Mouse (Mus musculus): ENCODE measurements around the gene Hist1h4h. TPM values are rescaled to one million over a fixed set of nuclear protein-coding genes. Genes with fewer than 3 reads are reported as not detected.

The Hist1h4h gene
- 5.8 and 7.4 TPM in 2 replicates for polyA plus RNA-seq (2016; fragmentation: Nextera tagmentation; extraction: Ambion mirVana)

DNA sequence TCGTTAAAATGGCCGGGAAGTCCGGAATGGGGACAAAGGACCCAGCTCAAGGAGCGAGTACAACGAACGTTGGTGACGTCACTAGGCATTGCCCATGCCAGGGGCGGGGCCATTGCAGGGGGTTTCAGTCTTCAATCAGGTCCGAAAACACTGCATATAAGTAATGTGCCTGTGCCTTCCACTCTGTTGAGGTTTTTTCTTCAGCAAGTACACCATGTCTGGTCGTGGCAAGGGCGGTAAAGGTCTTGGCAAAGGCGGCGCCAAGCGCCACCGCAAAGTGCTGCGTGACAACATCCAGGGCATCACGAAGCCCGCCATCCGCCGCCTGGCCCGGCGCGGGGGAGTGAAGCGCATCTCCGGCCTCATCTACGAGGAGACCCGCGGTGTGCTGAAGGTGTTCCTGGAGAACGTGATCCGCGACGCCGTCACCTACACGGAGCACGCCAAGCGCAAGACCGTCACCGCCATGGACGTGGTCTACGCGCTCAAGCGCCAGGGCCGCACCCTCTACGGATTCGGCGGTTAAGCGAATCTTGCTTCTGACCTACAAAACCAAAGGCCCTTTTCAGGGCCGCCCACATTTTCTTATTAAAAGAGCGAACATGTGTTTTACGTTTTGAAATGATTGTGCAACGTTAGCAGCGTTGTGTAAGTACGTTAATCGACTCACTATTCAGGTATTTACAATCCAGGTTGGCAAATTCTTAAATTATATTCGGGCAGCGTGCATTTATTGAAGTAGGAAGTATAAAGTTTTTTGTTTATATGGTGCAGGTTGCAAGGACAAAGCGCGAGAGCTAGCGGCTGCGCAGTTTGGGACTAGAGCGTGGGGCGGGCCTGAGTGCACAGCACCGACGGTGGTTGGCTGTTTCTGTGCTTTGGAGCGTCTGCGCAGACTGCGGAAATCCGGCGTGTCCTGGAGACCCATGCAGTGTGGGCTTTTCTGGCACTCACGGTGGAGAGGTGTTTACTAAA lies at the start of gene Hist1h4h:
Hist1h4h (plus strand) TSS at position 150 of the 975 bp plus-strand sequence.
- Histone ChIP-seq H3K27ac (peak within 1 kb of the TSS; percentile 98), H3K27me3 (ENCODE audit: insufficient read depth, poor library complexity, severe bottlenecking) (no peaks in the 10 kb centered on the region), H3K9me3 (no peaks in the 10 kb centered on the region), H3K4me1 (replicated peaks) (peaks cover 51% of the 10 kb centered on the region), H3K4me3 (peak within 1 kb of the TSS; percentile 64), H3K36me3 (no peaks in the 10 kb centered on the region)
- peak; percentile 97 for DNase-seq (ENCODE audit: low spot score)
- under 1% methylated on average over 69 of the region's 70 CpGs for WGBS

DNA sequence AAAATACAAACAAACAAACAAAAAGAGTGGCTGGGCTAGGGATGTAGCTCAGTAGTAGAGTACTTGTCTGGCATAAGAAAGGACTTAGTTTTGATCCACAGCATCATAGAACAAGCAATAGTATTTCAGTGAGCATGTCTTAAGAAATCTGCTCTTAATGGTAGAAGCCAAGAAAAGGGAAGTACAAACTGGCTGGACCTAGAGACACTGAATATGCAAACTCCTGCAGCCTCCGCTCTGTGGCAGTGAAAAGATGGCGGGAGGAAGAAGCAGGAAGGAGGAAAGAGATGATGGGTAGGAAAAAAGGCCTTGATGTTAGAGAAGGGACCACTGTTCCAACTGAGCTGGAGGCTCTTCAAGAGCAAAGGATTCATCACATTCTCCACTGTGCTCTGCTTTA lies 47.7 kb upstream of the Hist1h4h start:
- Histone ChIP-seq H3K4me1 (replicated peaks) (peaks cover 6% of the 10 kb centered on the region), H3K36me3 (no peaks in the 10 kb centered on the region), H3K9me3 (no peaks in the 10 kb centered on the region), H3K27ac (no peak overlapping the region), H3K4me3 (no peak overlapping the region), H3K27me3 (ENCODE audit: insufficient read depth, poor library complexity, severe bottlenecking) (peaks cover 6% of the 10 kb centered on the region; the same call in 1 of the 2 replicates)
- DNase-seq (ENCODE audit: low spot score), result no peak
- 86% methylated on average over 2 of the region's 2 CpGs for WGBS

DNA sequence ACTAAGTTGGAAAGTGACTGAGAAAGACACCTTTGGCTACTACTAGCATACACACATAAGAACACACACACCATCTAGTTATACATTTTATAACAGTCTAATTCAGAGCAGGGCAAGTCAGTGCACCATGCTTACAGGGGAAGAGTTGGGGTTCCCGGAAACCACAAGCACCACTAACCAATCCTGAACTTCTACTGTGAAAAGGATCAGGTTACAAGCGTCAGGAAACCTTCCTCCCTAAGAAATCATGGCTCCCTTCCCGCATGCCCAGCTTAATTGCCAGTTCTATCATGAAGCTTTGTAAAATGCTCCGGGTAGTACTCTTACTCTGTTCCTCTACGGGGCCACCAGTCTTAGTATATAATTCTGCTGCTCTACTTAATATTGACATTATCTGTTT lies 45.6 kb upstream of the Hist1h4h start:
- Histone ChIP-seq H3K27me3 (ENCODE audit: insufficient read depth, poor library complexity, severe bottlenecking) (peaks cover 6% of the 10 kb centered on the region; the same call in 1 of the 2 replicates), H3K4me1 (replicated peaks) (peaks cover 15% of the 10 kb centered on the region), H3K27ac (no peak overlapping the region), H3K36me3 (no peaks in the 10 kb centered on the region), H3K9me3 (no peaks in the 10 kb centered on the region), H3K4me3 (no peak overlapping the region)
- 51% methylated on average over 5 of the region's 5 CpGs for WGBS
- no peak for DNase-seq (ENCODE audit: low spot score)

DNA sequence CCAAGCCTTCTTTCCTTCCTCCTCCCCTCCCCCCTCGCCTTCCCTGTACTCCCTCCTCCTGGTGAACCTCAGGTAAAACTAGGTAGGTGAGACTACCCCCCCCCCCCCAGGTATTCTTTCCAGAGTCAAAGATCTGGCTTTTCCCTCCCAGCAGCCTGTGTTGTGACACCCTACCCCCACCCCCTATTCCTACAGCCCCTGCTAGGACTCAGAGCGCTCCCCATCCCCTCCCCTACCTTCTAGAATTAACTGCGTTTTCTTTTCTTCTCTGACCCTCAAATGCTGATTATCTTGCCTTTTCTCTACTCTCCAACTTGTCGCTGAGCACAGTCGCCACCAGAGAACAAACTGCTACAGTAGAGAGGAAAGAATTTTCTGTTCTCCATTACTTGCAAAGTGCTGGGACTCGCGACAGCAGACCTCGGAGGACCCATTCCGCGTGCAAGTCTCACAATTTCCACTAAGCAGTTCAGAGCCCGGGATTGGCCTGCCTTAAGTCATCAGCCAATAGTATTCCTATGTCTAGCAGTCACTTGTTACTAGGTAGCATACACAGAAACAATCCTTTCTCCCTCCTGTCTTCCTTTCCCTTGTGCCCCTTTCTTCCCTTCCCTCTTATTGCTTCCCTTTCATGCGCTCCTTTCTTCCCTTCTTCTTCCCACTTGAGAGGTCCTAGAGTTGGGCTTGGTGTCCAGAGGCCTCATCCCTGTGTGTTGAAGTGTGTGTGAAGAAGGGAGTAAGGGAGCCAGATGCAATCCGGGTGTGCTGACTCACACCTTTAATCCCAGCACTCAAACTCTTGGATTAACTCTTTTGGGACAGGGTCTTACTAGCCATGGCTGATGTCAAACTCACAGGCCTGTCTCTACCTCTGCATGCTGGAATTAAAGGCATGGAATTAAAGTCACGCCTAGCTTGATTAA lies 42.2 kb upstream of the Hist1h4h start, which contains the start of gene Btn2a2:
Btn2a2 (minus strand) TSS at position 458 of the 923 bp plus-strand sequence.
- Histone ChIP-seq H3K36me3 (no peaks in the 10 kb centered on the region), H3K4me1 (replicated peaks) (peaks cover 30% of the 10 kb centered on the region), H3K4me3 (peak within 1 kb of the TSS; percentile 49), H3K27ac (peak within 1 kb of the TSS; percentile 64), H3K9me3 (no peaks in the 10 kb centered on the region), H3K27me3 (ENCODE audit: insufficient read depth, poor library complexity, severe bottlenecking) (peaks cover 12% of the 10 kb centered on the region; the same call in 1 of the 2 replicates)
- WGBS, result 11% methylated on average over 14 of the region's 14 CpGs
- DNase-seq (ENCODE audit: low spot score), result peak; percentile 64

DNA sequence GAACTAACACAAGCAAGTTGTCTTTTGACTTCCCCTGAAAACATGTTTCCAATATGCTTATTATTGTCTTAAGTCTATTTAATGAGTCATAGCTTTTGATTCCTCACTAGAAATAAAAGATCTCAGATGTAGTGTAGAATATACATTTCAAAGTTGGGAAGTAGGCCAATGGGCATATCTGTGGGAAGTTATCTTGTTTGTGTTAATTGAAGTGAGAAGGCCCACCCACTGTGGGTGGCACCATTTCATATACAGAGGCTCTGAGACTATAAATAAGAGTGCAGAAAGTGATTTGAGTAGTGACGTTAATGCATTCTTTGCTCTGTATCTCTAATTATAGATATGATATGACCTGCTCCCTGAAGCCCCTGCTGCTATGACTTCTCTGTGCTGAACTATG lies 40.0 kb upstream of the Hist1h4h start:
- WGBS, result 78% methylated on average over 1 of the region's 1 CpGs
- no peak overlapping the region for H3K27ac ChIP-seq
- H3K4me1 ChIP-seq (replicated peaks), result peaks cover 30% of the 10 kb centered on the region
- no peak for DNase-seq (ENCODE audit: low spot score)
- no peaks in the 10 kb centered on the region for H3K9me3 ChIP-seq
- no peak overlapping the region for H3K4me3 ChIP-seq
- H3K27me3 ChIP-seq (ENCODE audit: insufficient read depth, poor library complexity, severe bottlenecking), result peaks cover 12% of the 10 kb centered on the region; the same call in 1 of the 2 replicates
- no peaks in the 10 kb centered on the region for H3K36me3 ChIP-seq

DNA sequence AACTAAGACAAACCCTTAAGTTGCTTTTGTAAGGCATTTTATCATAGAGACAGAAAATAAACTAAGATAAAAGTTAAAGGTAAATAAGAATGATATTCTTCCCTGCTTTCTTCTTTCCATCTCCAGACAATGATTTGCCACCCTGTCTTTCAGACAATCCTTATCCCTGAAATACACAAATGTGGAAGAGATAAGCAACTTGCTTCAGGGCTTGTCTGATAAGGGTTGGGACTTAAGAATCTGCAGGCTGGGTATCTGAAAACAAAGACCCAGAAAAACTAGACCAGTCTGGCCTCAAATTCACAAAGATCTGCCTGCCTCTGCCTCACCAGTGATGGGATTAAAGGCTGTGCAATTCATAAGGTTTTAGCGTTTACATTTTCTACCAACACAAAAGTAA lies 39.6 kb upstream of the Hist1h4h start:
- Histone ChIP-seq H3K4me3 (no peak overlapping the region), H3K36me3 (no peaks in the 10 kb centered on the region), H3K27ac (no peak overlapping the region), H3K9me3 (no peaks in the 10 kb centered on the region), H3K27me3 (ENCODE audit: insufficient read depth, poor library complexity, severe bottlenecking) (peaks cover 12% of the 10 kb centered on the region; the same call in 1 of the 2 replicates), H3K4me1 (replicated peaks) (peaks cover 30% of the 10 kb centered on the region)
- DNase-seq (ENCODE audit: low spot score), result no peak
- 8% methylated on average over 1 of the region's 1 CpGs for WGBS

DNA sequence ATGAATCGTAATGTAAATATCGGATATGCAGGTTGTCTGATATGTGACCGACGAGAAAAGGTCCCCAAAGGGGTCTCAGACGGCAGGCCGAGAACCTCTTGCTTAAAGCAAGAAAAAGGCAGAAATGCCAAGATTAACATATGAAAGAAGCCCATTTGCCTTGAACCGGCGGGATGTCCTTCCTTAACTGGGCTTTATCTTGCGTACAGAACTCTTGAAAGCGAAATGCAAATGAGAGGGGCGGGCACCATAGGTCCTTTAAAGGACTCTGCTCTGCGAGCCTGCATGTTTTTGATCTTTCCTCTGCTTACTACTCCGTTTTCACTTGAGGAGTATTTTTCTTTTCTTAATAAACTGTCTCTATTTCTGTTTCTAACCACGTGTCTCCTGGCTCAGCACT lies 38.9 kb upstream of the Hist1h4h start:
- Histone ChIP-seq H3K27me3 (ENCODE audit: insufficient read depth, poor library complexity, severe bottlenecking) (peaks cover 12% of the 10 kb centered on the region; the same call in 1 of the 2 replicates), H3K4me3 (peak overlapping the region; percentile 47), H3K36me3 (no peaks in the 10 kb centered on the region), H3K9me3 (no peaks in the 10 kb centered on the region), H3K4me1 (replicated peaks) (peaks cover 30% of the 10 kb centered on the region), H3K27ac (no peak overlapping the region)
- 3% methylated on average over 14 of the region's 14 CpGs for whole genome bisulfite sequencing
- peak; percentile 34 for DNase-seq (ENCODE audit: low spot score)

DNA sequence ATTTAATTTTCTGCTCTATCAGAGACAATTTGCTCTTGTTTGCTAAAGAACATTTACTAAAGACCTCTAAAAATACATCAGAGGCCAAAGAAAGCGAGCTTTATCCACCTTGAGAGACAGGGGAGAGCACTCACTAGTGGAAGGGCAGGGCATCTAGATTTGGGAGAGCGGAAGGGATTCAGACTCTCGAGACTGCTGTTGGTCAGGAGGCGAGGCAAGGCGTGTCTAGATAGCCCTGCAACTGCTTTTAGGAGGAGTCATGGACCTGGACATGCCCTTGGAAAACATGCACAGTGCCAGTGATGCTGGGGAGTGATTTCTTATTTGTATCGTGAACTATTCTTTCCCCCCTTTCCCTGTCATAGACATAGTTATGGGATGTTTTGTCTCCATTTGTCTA lies 35.3 kb upstream of the Hist1h4h start:
- H3K27me3 ChIP-seq (ENCODE audit: insufficient read depth, poor library complexity, severe bottlenecking), result peaks cover 6% of the 10 kb centered on the region; the same call in 1 of the 2 replicates
- H3K4me3 ChIP-seq, result no peak overlapping the region
- H3K27ac ChIP-seq, result no peak overlapping the region
- no peaks in the 10 kb centered on the region for H3K9me3 ChIP-seq
- no peak for DNase-seq (ENCODE audit: low spot score)
- H3K36me3 ChIP-seq, result no peaks in the 10 kb centered on the region
- 75% methylated on average over 6 of the region's 6 CpGs for WGBS
- H3K4me1 ChIP-seq (replicated peaks), result peaks cover 34% of the 10 kb centered on the region

DNA sequence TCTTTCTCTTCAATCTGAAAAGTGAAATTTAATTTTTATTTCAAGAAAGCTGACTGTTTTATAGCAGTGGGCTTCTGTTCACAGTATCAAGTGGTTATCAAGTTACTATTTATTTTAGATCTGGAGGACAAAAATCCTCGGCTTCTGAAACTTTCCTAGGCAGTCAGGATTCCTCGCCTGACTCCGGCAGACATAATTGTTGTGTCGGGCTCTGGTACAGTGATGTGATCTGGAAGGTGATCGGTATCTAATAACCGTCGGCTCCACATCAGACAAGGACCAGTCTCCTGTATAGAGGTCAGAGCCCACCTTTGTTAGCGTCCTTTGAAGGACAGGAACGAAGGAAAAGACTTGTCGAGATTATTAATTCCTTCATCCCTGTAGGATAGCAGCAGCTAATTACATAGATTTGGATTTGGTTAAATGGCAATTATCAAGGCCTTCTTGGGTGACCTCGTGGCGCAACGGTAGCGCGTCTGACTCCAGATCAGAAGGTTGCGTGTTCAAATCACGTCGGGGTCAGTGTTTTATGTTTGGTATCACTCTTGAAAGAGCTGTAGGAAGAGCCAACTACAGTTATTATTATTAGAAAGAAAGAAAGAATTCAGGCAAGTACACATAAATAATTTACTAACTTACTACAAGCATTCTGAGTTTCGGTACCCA lies 33.1 kb upstream of the Hist1h4h start:
- H3K27ac ChIP-seq, result no peak overlapping the region
- H3K9me3 ChIP-seq, result no peaks in the 10 kb centered on the region
- no peaks in the 10 kb centered on the region for H3K36me3 ChIP-seq
- peaks cover 2% of the 10 kb centered on the region; the same call in 1 of the 2 replicates for H3K27me3 ChIP-seq (ENCODE audit: insufficient read depth, poor library complexity, severe bottlenecking)
- peak overlapping the region; percentile 48 for H3K4me3 ChIP-seq
- peaks cover 34% of the 10 kb centered on the region for H3K4me1 ChIP-seq (replicated peaks)
- under 1% methylated on average over 19 of the region's 19 CpGs for WGBS
- peak; percentile 70 for DNase-seq (ENCODE audit: low spot score)

DNA sequence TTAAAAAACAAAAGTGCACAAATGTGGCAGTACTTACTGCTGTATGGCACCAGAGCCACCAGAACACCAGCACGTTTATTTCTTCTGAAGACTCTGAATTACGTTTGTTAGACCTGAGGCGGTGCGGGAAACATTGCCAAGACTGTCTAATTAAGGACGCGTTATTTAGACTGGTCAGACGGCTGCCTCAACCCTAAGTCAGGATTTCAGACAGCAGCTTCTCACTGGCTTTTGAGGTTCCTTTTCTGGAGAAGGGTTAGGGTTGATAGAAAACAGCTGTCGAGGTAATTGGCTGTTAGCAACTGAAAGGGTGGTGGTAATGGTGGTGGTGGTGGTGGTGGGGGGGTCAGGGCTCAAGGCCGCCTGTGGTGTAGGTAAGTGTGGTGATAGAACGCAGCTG lies 32.2 kb upstream of the Hist1h4h start:
- no peaks in the 10 kb centered on the region for H3K9me3 ChIP-seq
- H3K4me3 ChIP-seq, result peak overlapping the region; percentile 48
- peak; percentile 35 for DNase-seq (ENCODE audit: low spot score)
- WGBS, result 4% methylated on average over 10 of the region's 10 CpGs
- peaks cover 36% of the 10 kb centered on the region for H3K4me1 ChIP-seq (replicated peaks)
- H3K27ac ChIP-seq, result no peak overlapping the region
- no peaks in the 10 kb centered on the region for H3K36me3 ChIP-seq
- no peaks in the 10 kb centered on the region for H3K27me3 ChIP-seq (ENCODE audit: insufficient read depth, poor library complexity, severe bottlenecking)

DNA sequence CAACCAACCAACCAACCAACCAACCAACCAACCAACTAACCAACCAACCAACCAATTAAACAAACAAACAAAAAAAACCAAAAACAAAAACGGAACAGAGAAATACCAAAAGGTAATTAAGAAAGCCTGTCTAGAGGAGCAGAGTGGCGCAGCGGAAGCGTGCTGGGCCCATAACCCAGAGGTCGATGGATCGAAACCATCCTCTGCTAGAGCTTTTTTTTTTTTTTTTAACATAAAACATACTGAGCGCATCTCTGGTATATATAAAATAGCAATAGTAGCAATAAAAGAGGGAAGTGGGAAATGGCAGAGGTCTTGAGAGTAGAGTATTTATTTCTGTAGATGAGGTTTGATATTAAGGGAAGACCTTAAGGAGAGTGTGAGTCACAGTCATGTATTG lies 30.9 kb upstream of the Hist1h4h start:
- Histone ChIP-seq H3K27ac (no peak overlapping the region), H3K9me3 (no peaks in the 10 kb centered on the region), H3K36me3 (no peaks in the 10 kb centered on the region), H3K27me3 (ENCODE audit: insufficient read depth, poor library complexity, severe bottlenecking) (no peaks in the 10 kb centered on the region), H3K4me3 (peak overlapping the region; percentile 48; the same call in 1 of the 2 replicates), H3K4me1 (replicated peaks) (peaks cover 43% of the 10 kb centered on the region)
- 2% methylated on average over 7 of the region's 7 CpGs for WGBS
- no peak for DNase-seq (ENCODE audit: low spot score)
